Mouse (Mus musculus) olfactory bulb, adult 2 months (tissue): ENCODE data around the gene Kcng3. TPM values are rescaled to one million over a fixed set of nuclear protein-coding genes. Genes with fewer than 3 reads are reported as not detected.

Experiments
- H3K27ac ChIP-seq: fragments of 200-500 bp; 2 replicates; pipeline ENCODE4 v1.5.1; 2012; ENCODE audit warnings: low read depth, low read length; ENCODE audit not compliant: insufficient read depth
- H3K4me1 ChIP-seq: fragments of 200-500 bp; 2 replicates; pipeline ENCODE4 v1.6.1; 2012; ENCODE audit warnings: low read length; ENCODE audit not compliant: control insufficient read depth, insufficient read depth
- H3K4me3 ChIP-seq: fragments of 200-500 bp; 2 replicates; pipeline ENCODE4 v1.5.1; 2012; ENCODE audit warnings: mild to moderate bottlenecking, low read depth, low read length, moderate library complexity; ENCODE audit not compliant: insufficient read depth
- CTCF ChIP-seq: fragments of 200-500 bp; IDR thresholded peaks from 2 replicates; pipeline ENCODE4 v1.5.1; 2012; ENCODE audit warnings: low read depth, mild to moderate bottlenecking, low read length, moderate library complexity; ENCODE audit not compliant: insufficient read depth
- POLR2A ChIP-seq: fragments of 200-500 bp; IDR thresholded peaks from 2 replicates; pipeline ENCODE4 v1.6.1; 2012; ENCODE audit warnings: mild to moderate bottlenecking, low read depth, low read length, moderate library complexity; ENCODE audit not compliant: insufficient read depth
- WGBS: fragments of 180-500 bp; shearing (Covaris S2); methylation state at CpG from one replicate; pipeline ENCODE4 v1.1.7; 2018; 5-methylcytosine and 5-hydroxymethylcytosine counted together
- polyA plus RNA-seq: library from polyadenylated mRNA; stranded (reverse); fragments of >200 nt; gene quantifications from 2 replicates; pipeline ENCODE4 v1.2.4, GENCODE M21; 2012; ENCODE audit warnings: low replicate concordance; ENCODE audit not compliant: missing spikeins, insufficient read depth, insufficient read length

Gene Kcng3
- polyA plus RNA-seq, 1 experiment, result not detected

- TF ChIP-seq POLR2A (no peak), CTCF (no peak)
- H3K4me3 ChIP-seq, result no peak overlapping the region
- WGBS, result 88% methylated on average over 7 of the region's 7 CpGs
- no peak overlapping the region for H3K27ac ChIP-seq
- H3K4me1 ChIP-seq, result peaks cover 9% of the 10 kb centered on the region
Measured at GRCm38 (mm10) chr17:83636443-83636842, 4.7 kb upstream of the Kcng3 start.

- Histone ChIP-seq H3K27ac (no peak overlapping the region), H3K4me1 (peaks cover 17% of the 10 kb centered on the region), H3K4me3 (peak overlapping the region; percentile 49)
- WGBS, result under 1% methylated on average over 24 of the region's 24 CpGs
- TF ChIP-seq POLR2A (no peak), CTCF (no peak)
Measured at GRCm38 (mm10) chr17:83632653-83633570, 1.2 kb upstream of the Kcng3 start.

GRCm38 (mm10) chr17:83630787-83631678 lies 662 bp downstream of the Kcng3 start:
- Histone ChIP-seq H3K4me3 (peak overlapping the region; percentile 49), H3K4me1 (peaks cover 17% of the 10 kb centered on the region), H3K27ac (no peak overlapping the region)
- WGBS, result 3% methylated on average over 109 of the region's 109 CpGs
- TF ChIP-seq CTCF (no peak), POLR2A (no peak)

- Histone ChIP-seq H3K27ac (no peak overlapping the region), H3K4me3 (no peak overlapping the region), H3K4me1 (no peaks in the 10 kb centered on the region)
- 53% methylated on average over 11 of the region's 11 CpGs for WGBS
- no peak for TF ChIP-seq POLR2A
- TF ChIP-seq CTCF, result no peak
Measured at GRCm38 (mm10) chr17:83613907-83614306, 17.8 kb downstream of the Kcng3 start.

- 79% methylated on average over 4 of the region's 4 CpGs for WGBS
- H3K4me3 ChIP-seq, result no peak overlapping the region
- H3K4me1 ChIP-seq, result no peaks in the 10 kb centered on the region
- TF ChIP-seq POLR2A (no peak), CTCF (no peak)
- H3K27ac ChIP-seq, result no peak overlapping the region
Measured at GRCm38 (mm10) chr17:83609532-83609931, 22.2 kb downstream of the Kcng3 start.

- no peak overlapping the region for H3K4me3 ChIP-seq
- H3K27ac ChIP-seq, result no peak overlapping the region
- WGBS, result 72% methylated on average over 12 of the region's 12 CpGs
- no peaks in the 10 kb centered on the region for H3K4me1 ChIP-seq
- TF ChIP-seq POLR2A, result no peak
- TF ChIP-seq CTCF, result no peak
Measured at GRCm38 (mm10) chr17:83600976-83601375, 30.7 kb downstream of the Kcng3 start.

- TF ChIP-seq POLR2A (no peak), CTCF (no peak)
- H3K4me1 ChIP-seq, result no peaks in the 10 kb centered on the region
- H3K4me3 ChIP-seq, result no peak overlapping the region
- 75% methylated on average over 7 of the region's 7 CpGs for WGBS
- no peak overlapping the region for H3K27ac ChIP-seq
Measured at GRCm38 (mm10) chr17:83595966-83596365, 35.7 kb downstream of the Kcng3 start.

- Histone ChIP-seq H3K4me3 (no peak overlapping the region), H3K27ac (no peak overlapping the region), H3K4me1 (no peaks in the 10 kb centered on the region)
- WGBS, result 85% methylated on average over 8 of the region's 8 CpGs
- TF ChIP-seq CTCF (no peak), POLR2A (no peak)
Measured at GRCm38 (mm10) chr17:83594526-83594925, 37.2 kb downstream of the Kcng3 start.

GRCm38 (mm10) chr17:83593396-83593795 lies 38.3 kb downstream of the Kcng3 start:
- TF ChIP-seq POLR2A (no peak), CTCF (no peak)
- 91% methylated on average over 10 of the region's 10 CpGs for WGBS
- H3K4me3 ChIP-seq, result no peak overlapping the region
- no peak overlapping the region for H3K27ac ChIP-seq
- H3K4me1 ChIP-seq, result no peaks in the 10 kb centered on the region
